In genomic region chr7:48981013-48981412, GRCm38 (mm10) we compare ENCODE assay signal across 19 mouse cellular contexts.
A peak's percentile ranks its signal among the peaks of the same experiment; 100 is the strongest.
DNase-seq lines count a peak whose midpoint lies in the region; ATAC-seq lines count a peak whose summit lies in the region.
"Had no signal": no experiment of that assay in that cellular context is flagged by ENCODE, and none has a peak within 500 bp of the region (broad histone marks: within the 10 kb centered on the region; RNA-seq: fewer than 3 reads in every experiment).

No protein-coding gene starts in this region.

- H3K36me3 ChIP-seq in hindbrain, embryonic 12.5 days, result no peaks in the 10 kb centered on the region
- no peaks in the 10 kb centered on the region for H3K36me3 ChIP-seq in hindbrain, embryonic 13.5 days
- H3K36me3 ChIP-seq in neural tube, embryonic 11.5 days (ENCODE audit: control insufficient read depth, insufficient read depth, low read length), result no peaks in the 10 kb centered on the region
- H3K36me3 ChIP-seq: heart, embryonic 15.5 days had no signal

- H3K9me3 ChIP-seq in hindbrain, embryonic 12.5 days (replicated peaks), result no peaks in the 10 kb centered on the region
- H3K9me3 ChIP-seq in hindbrain, embryonic 13.5 days, result no peaks in the 10 kb centered on the region
- no peaks in the 10 kb centered on the region for H3K9me3 ChIP-seq in neural tube, embryonic 11.5 days (ENCODE audit: control insufficient read depth, low read length)
- H3K9me3 ChIP-seq: forebrain, embryonic 13.5 days; heart, embryonic 15.5 days had no signal

- DNase-seq in embryo, embryonic 10 days (ENCODE audit: low spot score), result peak; percentile 44
- DNase-seq in embryo, embryonic 9.5 days (ENCODE audit: extremely low spot score), result no peak
- peak; percentile 61 for DNase-seq in neural tube, embryonic 11.5 days (ENCODE audit: low spot score)
- no peak for DNase-seq in neural tube, embryonic 10.5 days (ENCODE audit: extremely low spot score, low spot score)
- DNase-seq in testis, postnatal 10 days (ENCODE audit: low spot score), result no peak
- DNase-seq: adrenal gland, postnatal 10 days; B cell, adult 2 months; cerebellum, adult 11 months; cerebellum, adult 9-10 months; cerebellum, postnatal 25 days; forebrain, postnatal 0 days; gastrocnemius, postnatal 14 days; heart, adult 2 months; heart, postnatal 14 days had no signal

- ATAC-seq in hindbrain, embryonic 12.5 days (ENCODE audit: low FRiP score), result 0 out of 2 replicates have a peak, but pooled peaks have one; percentile 21
- no peak for ATAC-seq in hindbrain, embryonic 13.5 days (ENCODE audit: low FRiP score)
- no peak for ATAC-seq in neural tube, embryonic 11.5 days (ENCODE audit: insufficient read depth, low FRiP score, low TSS enrichment)
- ATAC-seq: forebrain, embryonic 13.5 days; forebrain, postnatal 0 days had no signal

- 40% methylated on average over 7 of the region's 7 CpGs for WGBS in hindbrain, embryonic 12.5 days
- 35% methylated on average over 7 of the region's 7 CpGs for WGBS in hindbrain, embryonic 13.5 days
- 45% methylated on average over 7 of the region's 7 CpGs for WGBS in neural tube, embryonic 11.5 days

- H3K27me3 ChIP-seq in hindbrain, embryonic 12.5 days, result no peaks in the 10 kb centered on the region
- no peaks in the 10 kb centered on the region for H3K27me3 ChIP-seq in hindbrain, embryonic 13.5 days
- H3K27me3 ChIP-seq in neural tube, embryonic 11.5 days (ENCODE audit: control insufficient read depth, insufficient read depth, low read length), result no peaks in the 10 kb centered on the region
- H3K27me3 ChIP-seq: heart, embryonic 15.5 days had no signal

- no peak overlapping the region for H3K4me2 ChIP-seq in hindbrain, embryonic 12.5 days (replicated peaks)
- H3K4me2 ChIP-seq in hindbrain, embryonic 13.5 days, result no peak overlapping the region
- H3K4me2 ChIP-seq in neural tube, embryonic 11.5 days (ENCODE audit: low read depth), result no peak overlapping the region
- H3K4me2 ChIP-seq: forebrain, embryonic 13.5 days; heart, embryonic 11.5 days; heart, embryonic 15.5 days had no signal

- no peak overlapping the region for H3K27ac ChIP-seq in hindbrain, embryonic 12.5 days
- no peak overlapping the region for H3K27ac ChIP-seq in hindbrain, embryonic 13.5 days
- H3K27ac ChIP-seq in neural tube, embryonic 11.5 days (ENCODE audit: low read depth, low read length), result peak overlapping the region; percentile 35; the same call in 1 of the 2 replicates
- H3K27ac ChIP-seq: forebrain, embryonic 13.5 days; heart, adult 2 months; heart, embryonic 15.5 days had no signal

- H3K4me3 ChIP-seq in hindbrain, embryonic 12.5 days, result no peak overlapping the region
- H3K4me3 ChIP-seq in hindbrain, embryonic 13.5 days, result no peak overlapping the region
- H3K4me3 ChIP-seq in neural tube, embryonic 11.5 days (ENCODE audit: low read depth, low read length), result no peak overlapping the region
- H3K4me3 ChIP-seq: forebrain, embryonic 13.5 days; heart, adult 2 months; heart, embryonic 15.5 days had no signal

- peaks cover 57% of the 10 kb centered on the region for H3K4me1 ChIP-seq in hindbrain, embryonic 12.5 days
- H3K4me1 ChIP-seq in hindbrain, embryonic 13.5 days (replicated peaks), result peaks cover 69% of the 10 kb centered on the region
- H3K4me1 ChIP-seq in neural tube, embryonic 11.5 days (ENCODE audit: control insufficient read depth, insufficient read depth, low read length), result peaks cover 26% of the 10 kb centered on the region
- H3K4me1 ChIP-seq: forebrain, embryonic 13.5 days; heart, embryonic 15.5 days had no signal

- no peak overlapping the region for H3K9ac ChIP-seq in hindbrain, embryonic 12.5 days
- H3K9ac ChIP-seq in hindbrain, embryonic 13.5 days, result no peak overlapping the region
- H3K9ac ChIP-seq in neural tube, embryonic 11.5 days (ENCODE audit: low read length), result no peak overlapping the region
- H3K9ac ChIP-seq: forebrain, embryonic 13.5 days; forebrain, postnatal 0 days; heart, embryonic 15.5 days had no signal

Comparison
In these comparisons a context has a peak if more than half of its experiments do, and no peak if none do; other contexts are left out.
1. DNase-seq: peak in embryo, embryonic 10 days (single experiment) and neural tube, embryonic 11.5 days (single experiment); none in embryo, embryonic 9.5 days (single experiment), neural tube, embryonic 10.5 days (single experiment) and testis, postnatal 10 days (single experiment).